Mouse (Mus musculus) CH12.LX (cell line): ENCODE data around the gene Fam49a. TPM values are rescaled to one million over a fixed set of nuclear protein-coding genes. Genes with fewer than 3 reads are reported as not detected.

ENCODE experiments used
- DNase-seq: peaks from one replicate; pipeline ENCODE4 v3.0.0-alpha.2; 2013; ENCODE audit errors: extremely low read depth
- H3K27ac ChIP-seq: 2 replicates; pipeline ENCODE4 v1.5.1; 2012; ENCODE audit warnings: low read depth, mild to moderate bottlenecking, control low read depth, moderate library complexity; ENCODE audit not compliant: insufficient read depth
- H3K27me3 ChIP-seq: replicated peaks from 2 replicates; pipeline ENCODE3; 2012; ENCODE audit warnings: inconsistent platforms
- H3K36me3 ChIP-seq, 2 experiments: replicated peaks in 1 of 2; 2 replicates each; pipeline versions ENCODE3 to v1.6.1; 2012; ENCODE audit warnings: inconsistent platforms in 1 of 2, low read length in 1 of 2, mild to moderate bottlenecking in 1 of 2, mixed read lengths in 1 of 2, moderate library complexity in 1 of 2; ENCODE audit not compliant: control insufficient read depth in 1 of 2, insufficient read depth in 1 of 2
- H3K4me1 ChIP-seq, 2 experiments: 2 replicates each; pipeline ENCODE4 v1.6.1; 2012; ENCODE audit warnings: inconsistent platforms in 1 of 2, moderate library complexity in 1 of 2; ENCODE audit not compliant: insufficient read depth in 2 of 2, control insufficient read depth in 1 of 2
- H3K4me2 ChIP-seq: 2 replicates; pipeline ENCODE4 v1.6.1; 2012; ENCODE audit warnings: low read depth, mild to moderate bottlenecking, control low read depth; ENCODE audit not compliant: poor library complexity, insufficient read depth, severe bottlenecking
- H3K4me3 ChIP-seq, 3 experiments: fragments of 150-350 bp in 1 of 3; sonication (generic) in 1 of 3; replicated peaks in 1 of 3; 2 replicates each; pipeline versions ENCODE3 to v1.5.1; 2011 to 2012; ENCODE audit warnings: low read depth in 2 of 3, low read length in 2 of 3, mild to moderate bottlenecking in 2 of 3, moderate library complexity in 2 of 3, control low read depth in 1 of 3, improper control_type of control experiment in 1 of 3, inconsistent platforms in 1 of 3, mixed read lengths in 1 of 3; ENCODE audit not compliant: poor library complexity in 1 of 3
- H3K79me2 ChIP-seq: replicated peaks from 2 replicates; pipeline ENCODE4 v1.6.1; 2012; ENCODE audit warnings: mild to moderate bottlenecking, moderate library complexity; ENCODE audit not compliant: control insufficient read depth, poor library complexity, insufficient read depth, severe bottlenecking; ENCODE audit errors: extremely low read depth
- H3K9ac ChIP-seq: 2 replicates; pipeline ENCODE4 v1.6.1; 2012; ENCODE audit warnings: low read depth, mild to moderate bottlenecking, control low read depth, moderate library complexity; ENCODE audit not compliant: insufficient read depth
- H3K9me3 ChIP-seq: replicated peaks from 2 replicates; pipeline ENCODE3; 2012; ENCODE audit warnings: low read length, inconsistent platforms, mixed read lengths
- BHLHE40 ChIP-seq: IDR thresholded peaks from 2 replicates; pipeline ENCODE4 v1.6.1; 2011; ENCODE audit warnings: mild to moderate bottlenecking, low read depth, low read length, improper control_type of control experiment
- CTCF ChIP-seq, 2 experiments: IDR thresholded peaks in 1 of 2; conservative IDR thresholded peaks in 1 of 2; 2 replicates each; pipeline ENCODE4 v1.5.1; 2011 to 2012; ENCODE audit warnings: low read depth in 2 of 2, low read length in 2 of 2, improper control_type of control experiment in 1 of 2, inconsistent platforms in 1 of 2, mild to moderate bottlenecking in 1 of 2, moderate library complexity in 1 of 2
- ELF1 ChIP-seq: IDR thresholded peaks from 2 replicates; pipeline ENCODE4 v1.6.1; 2014; ENCODE audit warnings: low read depth, mild to moderate bottlenecking, inconsistent platforms, low read length, improper control_type of control experiment
- EP300 ChIP-seq: IDR thresholded peaks from 2 replicates; pipeline ENCODE4 v1.6.1; 2011; ENCODE audit warnings: low read length, improper control_type of control experiment
- ETS1 ChIP-seq: conservative IDR thresholded peaks from 2 replicates; pipeline ENCODE4 v1.6.1; 2012; ENCODE audit warnings: low read depth, mild to moderate bottlenecking, inconsistent platforms, low read length, improper control_type of control experiment, moderate library complexity
- GABPA ChIP-seq: IDR thresholded peaks from 2 replicates; pipeline ENCODE4 v1.6.1; 2012; ENCODE audit warnings: low read depth, low read length, improper control_type of control experiment, inconsistent platforms; ENCODE audit not compliant: insufficient replicate concordance
- HCFC1 ChIP-seq: IDR thresholded peaks from 2 replicates; pipeline ENCODE4 v1.6.1; 2012; ENCODE audit warnings: low read depth, mild to moderate bottlenecking, inconsistent platforms, low read length, improper control_type of control experiment
- IRF4 ChIP-seq: IDR thresholded peaks from 2 replicates; pipeline ENCODE4 v1.6.1; 2014; ENCODE audit warnings: low read depth, mild to moderate bottlenecking, inconsistent platforms, low read length, improper control_type of control experiment
- MAFK ChIP-seq: IDR thresholded peaks from 2 replicates; pipeline ENCODE4 v1.6.1; 2011; ENCODE audit warnings: low read length, improper control_type of control experiment; ENCODE audit not compliant: insufficient replicate concordance
- MAX ChIP-seq: IDR thresholded peaks from 2 replicates; pipeline ENCODE4 v1.6.1; 2011; ENCODE audit warnings: low read length, improper control_type of control experiment
- MEF2A ChIP-seq: IDR thresholded peaks from 2 replicates; pipeline ENCODE4 v1.6.1; 2014; ENCODE audit warnings: low read depth, mild to moderate bottlenecking, inconsistent platforms, low read length, improper control_type of control experiment, borderline replicate concordance
- MYC ChIP-seq: IDR thresholded peaks from 2 replicates; pipeline ENCODE4 v1.6.1; 2011; ENCODE audit warnings: low read depth, mild to moderate bottlenecking, improper control_type of control experiment, low read length
- NELFE ChIP-seq: IDR thresholded peaks from 2 replicates; pipeline ENCODE4 v1.6.1; 2011; ENCODE audit warnings: low read depth, low read length, improper control_type of control experiment
- PAX5 ChIP-seq: IDR thresholded peaks from 2 replicates; pipeline ENCODE4 v1.6.1; 2012; ENCODE audit warnings: low read length, inconsistent platforms, mixed read lengths
- RAD21 ChIP-seq: IDR thresholded peaks from 2 replicates; pipeline ENCODE4 v1.6.1; 2011; ENCODE audit warnings: low read depth, mild to moderate bottlenecking, low read length, improper control_type of control experiment, moderate library complexity
- RCOR1 ChIP-seq: conservative IDR thresholded peaks from 2 replicates; pipeline ENCODE4 v1.6.1; 2012; ENCODE audit warnings: low read depth, mild to moderate bottlenecking, inconsistent platforms, low read length, improper control_type of control experiment
- SMC3 ChIP-seq: IDR thresholded peaks from 2 replicates; pipeline ENCODE4 v1.6.1; 2011; ENCODE audit warnings: low read depth, low read length, improper control_type of control experiment
- TBP ChIP-seq: conservative IDR thresholded peaks from 2 replicates; pipeline ENCODE4 v1.6.1; 2011; ENCODE audit warnings: low read depth, low read length, improper control_type of control experiment
- ZC3H11A ChIP-seq: IDR thresholded peaks from 2 replicates; pipeline ENCODE4 v1.6.1; 2012; ENCODE audit warnings: low read depth, mild to moderate bottlenecking, inconsistent platforms, low read length, improper control_type of control experiment
- ZKSCAN1 ChIP-seq: IDR thresholded peaks from 2 replicates; pipeline ENCODE4 v1.6.1; 2012; ENCODE audit warnings: low read depth, inconsistent platforms, low read length, improper control_type of control experiment, borderline replicate concordance
- ZMIZ1 ChIP-seq: IDR thresholded peaks from 2 replicates; pipeline ENCODE4 v1.6.1; 2012; ENCODE audit warnings: low read depth, mild to moderate bottlenecking, inconsistent platforms, low read length, improper control_type of control experiment
- dilution Hi-C: fragments of 300-500 bp; cut with MboI; formaldehyde crosslinking; loops from 2 replicates; pipeline ENCODE4 v1.14.3; 2020; ENCODE audit warnings: low sequenced_read_pairs; ENCODE audit not compliant: extremely low pct_unique_long_range_greater_than_20kb, extremely low pct_ligation_motif_present
- in situ Hi-C: fragments of 300-500 bp; cut with MboI; formaldehyde crosslinking; loops from 3 replicates; pipeline ENCODE4 v1.14.3; 2019; ENCODE audit warnings: low sequenced_read_pairs, low pct_ligation_motif_present, low pct_unique_long_range_greater_than_20kb, mixed read lengths
- polyA plus RNA-seq: library from polyadenylated mRNA; unstranded; fragments of >175 nt; gene quantifications from 2 replicates; pipeline ENCODE4 v1.2.1, GENCODE M21; 2012; ENCODE audit warnings: low read depth; ENCODE audit not compliant: insufficient read length
- total RNA-seq, 2 experiments: library from RNA; depleted of rRNA; stranded (reverse); fragments of 300-350 nt in 1 of 2; fragments of >200 nt in 1 of 2; gene quantifications; 2 replicates each; pipeline ENCODE4 v1.2.3; 2012 to 2014

Gene Fam49a
- total and polyA plus RNA-seq, 3 experiments: 11.4 to 21.3 (median 17.9) TPM

- no peaks in the 10 kb centered on the region for H3K79me2 ChIP-seq
- H3K4me1 ChIP-seq: no peaks in the 10 kb centered on the region
- no peak overlapping the region for H3K27ac ChIP-seq
- no peak overlapping the region for H3K4me3 ChIP-seq
- TF ChIP-seq ZKSCAN1 (no peak), ZC3H11A (no peak), ETS1 (no peak), SMC3 (no peak), MYC (no peak), ZMIZ1 (no peak), EP300 (no peak), TBP (no peak), MAX (no peak), NELFE (no peak), GABPA (no peak), BHLHE40 (no peak), IRF4 (no peak), CTCF (conservative IDR thresholded peaks at IDR 0.05 in 1 of 2, IDR thresholded peaks at IDR 0.05 in 1 of 2; ENCODE audit: low read depth in 2 of 2, low read length in 2 of 2) (no peak), RCOR1 (no peak), MAFK (no peak), MEF2A (no peak), ELF1 (no peak), HCFC1 (no peak), RAD21 (no peak)
- in situ Hi-C loops: no loop called here
- H3K36me3 ChIP-seq: peaks cover 2 to 29% of the 10 kb centered on the region in 2 experiments
- H3K9me3 ChIP-seq: no peaks in the 10 kb centered on the region
- H3K27me3 ChIP-seq: no peaks in the 10 kb centered on the region
- H3K9ac ChIP-seq: no peak overlapping the region
- dilution Hi-C loops: no loop called here
- no peak overlapping the region for H3K4me2 ChIP-seq
- no peak for DNase-seq
Observed at GRCm38 (mm10) chr12:12348625-12349024, 86.7 kb downstream of the Fam49a start.

GRCm38 (mm10) chr12:12349645-12350288, 87.8 kb downstream of the Fam49a start:
- dilution Hi-C loops: no loop called here
- H3K9ac ChIP-seq: no peak overlapping the region

More at GRCm38 (mm10) chr12:12349645-12350288, 87.8 kb downstream of the Fam49a start:
- H3K36me3 ChIP-seq: peaks cover 2 to 34% of the 10 kb centered on the region in 2 experiments
- H3K27ac ChIP-seq: no peak overlapping the region
- peak; percentile 31 for DNase-seq
- TF ChIP-seq RAD21: peak; percentile 15
- TF ChIP-seq PAX5: no peak
- peak in 1 of 2 experiments; percentile 72; a peak in 2 of 4 replicates for TF ChIP-seq CTCF (conservative IDR thresholded peaks at IDR 0.05 in 1 of 2, IDR thresholded peaks at IDR 0.05 in 1 of 2; ENCODE audit: low read depth in 2 of 2, low read length in 2 of 2)
- TF ChIP-seq SMC3: peak; percentile 45
- TF ChIP-seq, all 38 proteins: peak for 3
- Histone ChIP-seq H3K4me2 (no peak overlapping the region), H3K9me3 (no peaks in the 10 kb centered on the region), H3K79me2 (no peaks in the 10 kb centered on the region), H3K4me3 (no peak overlapping the region), H3K4me1 (no peaks in the 10 kb centered on the region), H3K27me3 (no peaks in the 10 kb centered on the region)
- in situ Hi-C loops: no loop called here
